Mouse (Mus musculus): ENCODE measurements around the gene Zfp512b. TPM values are rescaled to one million over a fixed set of nuclear protein-coding genes. Genes with fewer than 3 reads are reported as not detected.

Zfp512b gene
- total RNA-seq, 2 experiments from 2014 or later = 70.6 to 105 TPM

GRCm38 (mm10) chr2:181537444-181538047 is 55.1 kb downstream of the Zfp512b start:
- DNase-seq (ENCODE audit: low spot score in 2 of 2) = peak; percentile 66 to 79
- intact Hi-C loops (cut with DNase I) = loop anchor here (5.0 kb wide), 1 partner anchor 40 kb away; no protein-coding TSS in a partner anchor

DNA sequence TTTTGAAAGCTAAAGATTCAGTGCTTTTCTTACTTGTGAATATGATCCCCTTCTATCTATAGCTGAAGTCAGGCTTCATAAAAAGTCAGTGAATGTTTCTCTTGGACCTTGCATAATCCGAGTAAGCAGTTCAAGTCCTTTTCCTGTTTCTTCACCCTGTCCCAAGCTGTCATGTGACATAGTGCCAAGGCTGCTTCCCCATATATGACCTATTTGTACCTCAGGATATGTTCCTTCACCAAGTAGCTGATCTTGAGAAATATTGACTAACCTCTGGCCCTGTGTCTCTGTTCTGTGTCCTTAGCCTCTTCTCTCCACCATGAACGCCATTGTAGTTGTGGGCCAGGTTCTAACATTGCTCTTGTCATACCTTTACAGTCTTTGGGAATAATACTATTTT is 56.2 kb downstream of the Zfp512b start:
- DNase-seq (ENCODE audit: low spot score in 2 of 2) = no peak
- intact Hi-C loops (cut with DNase I) = loop anchor here (5.0 kb wide), 1 partner anchor 41 kb away; no protein-coding TSS in a partner anchor

GRCm38 (mm10) chr2:181532589-181532988 is 60.0 kb downstream of the Zfp512b start:
- intact Hi-C loops (cut with DNase I) = no loop called here
- DNase-seq (ENCODE audit: low spot score in 2 of 2) = no peak

Small RNAs within 50 kb of the gene (microRNA-seq; reads per million reads assigned to microRNA genes)
- gene Mir7006 = not detected

Other genes starting within 250 kb of the Zfp512b start
- 10 to 100 TPM; 50.3 to 84.9 TPM for gene Zgpat, start 227.9 kb downstream of the Zfp512b start, total RNA-seq (2021)
- gene Arfrp1, start 227.4 kb downstream of the Zfp512b start, total RNA-seq (2021) = 10 to 100 TPM; 38.5 to 45.4 TPM
- 10 to 100 TPM; 30.5 to 48.6 TPM for gene Lime1, start 212.7 kb downstream of the Zfp512b start, total RNA-seq (2021)
- 10 to 100 TPM; 10.3 to 12.3 TPM for gene Zbtb46, start 133.4 kb downstream of the Zfp512b start, total RNA-seq (2021)
- not detected for gene Abhd16b, start 99.6 kb downstream of the Zfp512b start, total RNA-seq (2021)
- gene Tpd52l2, start 95.7 kb downstream of the Zfp512b start, total RNA-seq (2021) = 10 to 100 TPM; 64.1 to 72.6 TPM
- gene Dnajc5, start 72.3 kb downstream of the Zfp512b start, total RNA-seq (2021) = 100 to 1,000 TPM; 285 to 305 TPM
- gene Uckl1, start 7.9 kb downstream of the Zfp512b start, total RNA-seq (2021) = 10 to 100 TPM; 33.1 to 65.4 TPM
- gene Prpf6, start 935 bp downstream of the Zfp512b start, total RNA-seq (2021) = 10 to 100 TPM; 49.8 to 54.4 TPM
- 10 to 100 TPM; 19.9 to 20.9 TPM for gene Samd10, start 6.4 kb upstream of the Zfp512b start, total RNA-seq (2021)
- under 1 TPM in 1 of 2 experiments, not detected in 1; 0.75 TPM for gene Gm29797, start 64.2 kb upstream of the Zfp512b start, total RNA-seq (2021)
- 10 to 100 TPM; 11.3 to 14.7 TPM for gene Sox18, start 78.8 kb upstream of the Zfp512b start, total RNA-seq (2021)
- 10 to 100 TPM; 64.9 to 75.5 TPM for gene Tcea2, start 87.5 kb upstream of the Zfp512b start, total RNA-seq (2021)
- gene Rgs19, start 101.2 kb upstream of the Zfp512b start, total RNA-seq (2021) = 10 to 100 TPM; 32.7 to 36.0 TPM
- not detected for gene Lkaaear1, start 105.6 kb upstream of the Zfp512b start, total RNA-seq (2021)
- 10 to 100 TPM; 54.7 to 55.4 TPM for gene Oprl1, start 122.2 kb upstream of the Zfp512b start, total RNA-seq (2021)
- 10 to 100 TPM; 11.7 to 29.5 TPM for gene Myt1, start 170.5 kb upstream of the Zfp512b start, total RNA-seq (2021)
- 10 to 100 TPM; 81.4 to 90.5 TPM for gene Pcmtd2, start 245.1 kb upstream of the Zfp512b start, total RNA-seq (2021)